Mouse (Mus musculus) ES-Bruce4 (cell line): Measurements from ENCODE around the gene Exosc8.
A peak's percentile ranks its signal among the peaks of the same experiment; 100 is the strongest.

ENCODE experiments used
- CTCF ChIP-seq: IDR thresholded peaks from one replicate; pipeline ENCODE4 v1.8.1; 2011; ENCODE audit warnings: low read depth, low read length
- EP300 ChIP-seq: IDR thresholded peaks from 2 replicates; pipeline ENCODE4 v1.6.1; 2011; ENCODE audit warnings: low read depth, low read length; ENCODE audit not compliant: insufficient read depth

GRCm38 (mm10) chr3:54745799-54746198, 10.6 kb upstream of the Exosc8 start:
- no peak for TF ChIP-seq EP300
- TF ChIP-seq CTCF: peak; percentile 69
